Mouse (Mus musculus) right cerebral cortex, postnatal 4 days (tissue): Measurements from ENCODE around the gene Lgals7.

Experiments used
- DNase-seq: peaks from one replicate; pipeline ENCODE4 v3.0.0-alpha.2; 2022

The Lgals7 gene

DNA sequence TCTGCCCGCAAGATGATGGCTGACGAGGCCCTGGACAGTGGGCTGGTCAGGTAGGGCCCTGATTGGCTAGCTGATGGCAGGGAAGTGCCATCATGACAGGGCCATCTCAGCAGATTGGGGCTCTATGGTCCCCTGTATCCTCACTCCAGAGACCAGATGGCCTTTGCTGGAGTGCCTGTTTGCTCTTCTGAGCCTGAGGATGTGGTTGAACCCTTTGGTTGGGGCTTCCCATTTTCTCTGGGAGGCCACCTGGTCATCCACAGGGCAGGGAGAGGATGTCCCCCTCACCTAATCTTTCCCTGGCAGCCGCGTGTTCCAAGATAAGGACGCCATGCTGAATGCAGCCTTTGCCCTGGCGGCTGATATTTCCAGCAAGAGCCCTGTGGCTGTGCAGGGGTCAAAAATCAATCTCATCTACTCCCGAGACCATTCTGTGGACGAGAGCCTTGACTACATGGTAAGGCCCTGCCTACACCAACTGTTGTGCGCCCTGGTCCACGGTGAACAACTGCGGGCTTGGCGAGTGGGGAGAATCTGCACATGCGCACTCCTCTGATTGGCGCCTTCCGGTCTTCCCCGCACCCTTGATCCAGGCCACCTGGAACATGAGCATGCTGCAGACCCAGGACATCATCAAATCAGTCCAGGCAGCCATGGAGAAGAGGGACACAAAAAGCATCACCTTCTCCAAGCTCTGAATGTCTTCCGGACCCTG is 32.1 kb upstream of the Lgals7 start:
- DNase-seq, result no peak

DNA sequence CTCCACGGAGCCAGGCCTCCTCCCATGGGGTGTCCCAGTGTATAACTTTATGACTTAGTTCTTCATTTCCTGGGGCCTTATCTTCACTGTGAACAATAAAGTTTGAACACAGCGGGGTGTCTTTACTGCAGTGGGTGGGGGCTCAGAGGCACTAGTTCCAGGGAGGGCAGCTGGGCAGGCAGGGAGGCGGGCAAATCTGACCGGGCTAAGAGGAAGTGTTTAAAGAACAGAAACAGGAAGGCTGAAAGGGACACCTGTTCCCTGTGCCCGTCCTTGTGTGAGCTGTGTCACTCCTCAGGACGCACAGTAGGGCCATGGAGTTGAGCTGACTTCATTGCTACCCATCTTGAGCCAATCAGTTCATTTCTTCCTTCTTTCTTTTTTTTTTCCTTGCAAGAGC is 31.5 kb upstream of the Lgals7 start:
- DNase-seq, result no peak

DNA sequence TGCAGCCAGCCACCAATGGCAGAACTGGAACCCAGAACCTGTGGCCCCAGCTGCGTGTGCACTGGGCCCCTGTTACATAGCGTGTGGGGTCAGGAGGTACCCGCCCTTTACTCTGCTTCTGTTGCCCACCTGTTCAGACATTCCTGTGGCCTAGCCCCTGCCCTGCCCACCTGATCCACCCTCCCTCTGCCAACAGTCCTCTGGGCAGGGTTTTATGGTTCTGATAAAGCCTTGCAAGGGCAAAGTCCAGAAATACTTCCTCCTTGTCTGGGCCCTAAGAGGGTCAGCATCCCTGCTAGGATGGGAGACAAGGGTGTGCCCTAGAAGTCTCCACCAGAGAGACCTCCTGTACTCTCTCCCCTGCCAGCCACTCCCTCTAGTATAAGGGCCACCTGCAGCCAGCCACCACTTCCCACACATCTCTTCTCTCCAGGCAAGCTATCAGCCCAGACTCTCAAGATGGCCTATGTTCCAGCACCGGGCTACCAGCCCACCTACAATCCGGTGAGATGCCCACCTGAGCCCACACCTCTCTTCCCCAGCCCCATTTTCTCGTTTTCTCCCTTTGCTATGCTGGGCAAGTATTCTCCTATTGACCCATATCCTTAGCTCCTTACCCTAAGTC is 29.8 kb upstream of the Lgals7 start, which contains the start of gene Lgals4:
TSS of gene Lgals4 (plus strand) at position 132 of the 625 bp plus-strand sequence.
- DNase-seq, result no peak

DNA sequence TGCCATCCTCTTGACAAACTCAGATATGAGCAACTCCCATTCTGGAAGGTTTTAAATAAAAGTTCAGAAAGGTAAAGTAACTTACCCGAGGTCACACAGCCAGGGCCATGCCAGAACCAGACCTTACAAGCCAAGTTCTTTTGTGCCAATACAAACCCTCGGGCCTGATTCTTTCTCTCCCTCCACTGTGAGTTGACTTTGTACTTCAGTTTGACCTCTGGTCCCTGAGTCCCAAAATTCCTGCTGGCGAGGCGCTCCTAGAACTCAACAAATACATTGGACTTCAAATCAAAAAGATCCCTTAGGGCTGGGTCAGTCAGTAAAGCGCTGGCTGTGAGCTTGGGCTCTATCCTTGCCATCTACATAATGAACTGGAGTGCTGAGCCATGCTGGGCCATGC is 26.7 kb upstream of the Lgals7 start:
- no peak for DNase-seq

DNA sequence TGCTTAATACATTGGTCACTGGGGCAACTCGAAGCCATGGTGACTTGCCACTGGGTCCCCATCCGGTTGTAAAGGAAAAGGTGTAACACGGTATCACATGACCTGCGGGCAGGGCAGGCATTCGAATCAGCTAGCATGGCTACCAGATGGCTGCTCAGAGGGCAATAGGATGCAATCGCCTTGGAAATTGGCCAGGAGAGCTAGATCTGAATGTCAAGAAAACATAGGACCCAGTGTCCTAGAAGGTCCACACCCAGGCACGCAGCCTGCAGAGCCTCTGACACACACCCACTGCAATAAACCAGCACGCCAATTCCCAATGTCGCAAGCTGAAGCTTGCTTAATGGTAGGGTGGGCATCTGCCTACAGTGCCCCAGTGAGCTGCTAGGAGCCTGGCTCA is 25.3 kb upstream of the Lgals7 start:
- DNase-seq, result no peak

DNA sequence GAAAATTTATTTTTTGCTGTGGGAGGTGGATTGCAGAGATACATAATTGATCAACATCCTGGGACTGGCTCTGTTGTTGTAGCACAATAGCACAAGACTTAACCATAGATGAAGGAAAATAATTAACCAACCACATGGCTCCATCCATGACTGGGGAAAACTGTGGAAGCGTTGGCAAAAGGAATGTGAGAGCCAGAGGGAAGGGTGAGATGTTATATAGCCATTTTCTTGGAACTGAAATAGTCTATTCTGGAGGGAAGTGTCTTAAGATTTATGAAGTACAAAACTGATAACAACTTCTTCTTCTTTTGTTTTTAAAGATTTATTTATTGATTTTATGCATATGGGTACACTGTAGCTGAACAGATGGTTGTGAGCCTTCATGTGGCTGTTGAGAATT is 16.4 kb upstream of the Lgals7 start:
- no peak for DNase-seq

DNA sequence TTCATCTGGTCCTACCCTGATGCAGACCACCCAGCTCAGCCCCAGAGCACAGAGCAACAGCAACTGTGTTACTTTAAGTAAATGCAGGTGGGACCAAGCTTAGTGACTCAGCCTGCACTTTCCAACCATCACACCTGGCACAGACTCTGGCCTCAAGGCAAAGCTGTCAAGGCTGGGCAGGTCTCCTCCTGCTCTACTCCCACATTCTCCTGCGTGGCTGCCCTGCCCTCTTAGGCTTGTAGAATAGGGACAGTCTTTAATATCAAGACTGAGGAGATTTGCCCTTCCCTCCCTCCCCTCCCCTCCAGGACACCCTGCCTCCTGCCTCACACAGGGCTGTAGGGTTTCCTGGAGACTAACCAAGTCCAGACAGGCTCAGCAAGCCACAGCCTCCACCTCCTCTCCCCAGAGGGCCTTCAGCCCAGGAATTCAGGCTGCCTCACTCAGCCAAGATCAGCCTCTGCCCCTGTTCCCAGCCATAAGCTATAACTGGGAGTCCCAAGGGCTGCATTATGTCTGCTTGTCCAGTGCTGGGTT is 13.9 kb upstream of the Lgals7 start:
- DNase-seq, result no peak

DNA sequence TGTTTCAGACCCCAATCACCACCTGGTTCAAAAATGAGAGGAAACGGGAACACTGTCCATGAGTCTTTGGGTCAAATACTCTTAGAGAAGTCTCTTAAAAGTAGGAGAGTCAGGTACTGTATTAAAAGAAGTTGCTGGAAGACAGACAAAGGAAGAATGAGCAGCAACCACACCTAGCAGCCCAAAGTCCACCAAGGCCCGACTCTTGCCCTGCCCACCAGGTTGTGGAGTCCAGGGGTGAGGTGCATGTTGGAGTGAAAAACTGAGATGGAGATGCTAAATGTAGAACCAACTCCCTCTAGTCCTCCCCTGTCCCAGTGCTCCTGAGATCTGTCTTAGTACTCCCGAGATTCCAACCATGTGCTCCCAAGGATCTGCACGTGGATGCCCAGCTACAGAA is 13.0 kb upstream of the Lgals7 start:
- no peak for DNase-seq

DNA sequence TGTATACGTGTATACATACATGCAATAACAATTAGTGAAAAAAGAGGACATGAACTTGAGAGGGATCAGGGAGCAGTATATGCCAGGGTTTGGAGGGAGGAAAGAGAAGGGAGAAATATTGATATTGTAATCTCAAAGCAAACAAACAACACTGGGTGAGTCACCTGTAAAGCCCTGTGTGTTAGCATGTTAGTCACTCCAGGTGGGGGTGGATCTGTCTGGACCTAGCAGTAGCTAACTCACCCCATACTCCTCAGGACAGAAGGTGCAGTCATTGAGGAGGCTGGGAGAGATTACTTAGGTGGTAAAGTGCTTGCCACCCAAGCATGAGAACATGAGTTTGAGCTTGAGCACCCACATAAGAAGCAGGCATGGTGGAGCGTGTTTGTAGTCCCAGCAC is 3.7 kb upstream of the Lgals7 start:
- DNase-seq, result no peak

DNA sequence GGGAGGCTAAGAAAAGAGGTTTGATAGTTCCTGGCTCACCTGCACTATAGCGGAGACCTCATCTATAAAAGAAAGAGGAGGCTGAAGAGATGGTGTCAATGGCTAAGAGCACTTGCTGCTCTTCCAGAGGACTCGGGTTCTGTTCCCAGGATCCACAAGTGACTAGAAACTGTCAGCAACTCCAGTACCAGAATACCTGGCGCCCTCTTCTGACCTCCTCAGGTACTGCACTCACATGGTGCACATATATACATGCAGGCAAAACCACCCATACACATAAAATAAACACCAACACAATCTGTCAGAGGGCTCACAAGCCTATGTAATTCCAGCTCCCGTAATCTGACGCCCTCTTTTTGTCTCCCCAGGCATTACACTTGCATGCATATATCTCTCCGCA is 2.8 kb upstream of the Lgals7 start:
- DNase-seq, result no peak

DNA sequence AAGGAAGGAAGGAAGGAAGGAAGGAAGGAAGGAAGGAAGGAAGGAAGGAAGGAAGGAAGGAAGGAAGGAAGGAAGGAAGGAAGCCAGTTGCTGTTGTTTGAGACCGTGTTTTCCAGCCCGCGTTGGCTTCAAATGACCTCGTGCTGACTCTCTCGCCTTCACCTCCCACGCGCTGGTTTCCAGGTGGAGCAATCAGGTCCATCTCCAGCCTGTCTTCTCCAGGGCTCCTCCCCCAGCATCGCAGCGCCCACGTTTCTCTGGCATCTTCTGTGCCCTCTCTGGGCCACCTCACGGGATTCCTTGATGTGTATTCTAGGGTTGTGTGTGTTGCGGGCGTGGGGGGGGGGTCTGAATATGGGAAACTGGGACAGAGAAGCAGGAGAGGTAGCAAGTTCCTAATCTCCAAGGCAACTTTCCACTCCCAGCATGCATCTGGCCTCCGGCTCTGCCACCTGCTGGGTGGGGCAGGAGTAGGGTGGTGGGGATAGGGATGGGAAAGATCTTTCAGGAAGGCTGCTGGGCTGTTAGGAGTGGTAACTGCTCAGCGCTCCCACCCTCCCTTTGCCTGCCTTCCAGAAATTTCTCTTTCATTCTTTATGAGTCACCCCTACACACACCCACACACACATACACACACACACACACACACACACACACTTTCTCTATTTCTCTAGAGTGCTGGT is 695 bp upstream of the Lgals7 start:
- no peak for DNase-seq

DNA sequence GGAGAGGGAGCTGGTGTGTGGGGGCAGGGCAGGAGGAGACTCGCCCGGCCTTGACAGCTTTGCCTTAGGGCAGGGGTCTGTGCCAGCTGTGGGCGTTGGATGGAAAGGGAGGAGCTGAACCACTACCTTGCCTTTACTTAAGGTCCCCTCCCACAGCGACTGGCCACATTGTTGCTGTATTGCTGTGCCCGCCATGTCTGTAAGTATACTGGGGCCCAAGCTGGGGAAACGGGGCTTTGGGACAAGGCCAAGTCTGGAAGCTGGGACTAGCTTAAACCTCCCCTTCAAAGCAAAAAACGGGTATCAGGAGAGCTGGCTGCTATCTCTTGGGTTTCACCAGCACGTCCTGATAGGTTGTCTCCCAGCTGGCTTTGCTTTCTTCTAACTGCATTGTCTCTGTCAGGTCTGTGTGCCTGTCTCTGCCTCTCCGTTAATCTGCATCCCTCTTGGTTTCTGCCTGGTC is 666 bp downstream of the Lgals7 start:
- DNase-seq, result no peak

DNA sequence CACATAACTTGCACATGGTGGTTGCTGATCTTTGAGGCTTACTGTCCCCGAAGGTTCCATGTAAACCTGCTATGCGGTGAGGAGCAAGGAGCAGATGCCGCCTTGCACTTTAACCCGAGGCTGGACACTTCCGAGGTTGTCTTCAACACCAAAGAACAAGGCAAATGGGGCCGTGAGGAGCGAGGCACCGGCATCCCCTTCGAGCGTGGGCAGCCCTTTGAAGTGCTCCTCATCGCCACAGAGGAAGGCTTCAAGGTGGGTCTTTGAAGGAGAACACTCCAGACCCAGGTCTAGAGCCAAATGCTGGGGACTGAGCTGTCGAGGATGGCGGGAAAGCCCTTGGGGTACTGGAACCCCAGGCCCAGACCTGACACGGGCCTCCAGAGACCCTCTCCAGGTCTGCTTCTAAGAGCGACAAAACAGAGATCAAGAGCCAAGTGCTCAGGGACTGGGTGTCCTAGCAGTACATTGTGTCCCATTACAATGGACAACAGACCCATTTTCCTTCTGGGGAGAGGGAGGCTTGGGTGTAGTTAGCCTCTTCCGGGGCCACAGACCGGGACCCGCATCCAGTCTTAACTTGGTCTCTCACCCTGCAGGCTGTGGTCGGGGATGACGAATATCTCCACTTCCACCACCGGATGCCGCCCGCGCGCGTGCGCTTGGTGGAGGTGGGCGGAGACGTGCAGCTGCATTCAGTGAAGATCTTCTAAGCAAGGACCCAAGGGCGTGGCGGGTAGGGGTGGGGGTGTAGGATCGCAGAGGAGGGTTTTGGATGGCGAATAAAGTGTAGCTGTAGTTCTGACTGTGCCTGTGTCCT is 2.0 kb downstream of the Lgals7 start:
- peak; percentile 66 for DNase-seq

DNA sequence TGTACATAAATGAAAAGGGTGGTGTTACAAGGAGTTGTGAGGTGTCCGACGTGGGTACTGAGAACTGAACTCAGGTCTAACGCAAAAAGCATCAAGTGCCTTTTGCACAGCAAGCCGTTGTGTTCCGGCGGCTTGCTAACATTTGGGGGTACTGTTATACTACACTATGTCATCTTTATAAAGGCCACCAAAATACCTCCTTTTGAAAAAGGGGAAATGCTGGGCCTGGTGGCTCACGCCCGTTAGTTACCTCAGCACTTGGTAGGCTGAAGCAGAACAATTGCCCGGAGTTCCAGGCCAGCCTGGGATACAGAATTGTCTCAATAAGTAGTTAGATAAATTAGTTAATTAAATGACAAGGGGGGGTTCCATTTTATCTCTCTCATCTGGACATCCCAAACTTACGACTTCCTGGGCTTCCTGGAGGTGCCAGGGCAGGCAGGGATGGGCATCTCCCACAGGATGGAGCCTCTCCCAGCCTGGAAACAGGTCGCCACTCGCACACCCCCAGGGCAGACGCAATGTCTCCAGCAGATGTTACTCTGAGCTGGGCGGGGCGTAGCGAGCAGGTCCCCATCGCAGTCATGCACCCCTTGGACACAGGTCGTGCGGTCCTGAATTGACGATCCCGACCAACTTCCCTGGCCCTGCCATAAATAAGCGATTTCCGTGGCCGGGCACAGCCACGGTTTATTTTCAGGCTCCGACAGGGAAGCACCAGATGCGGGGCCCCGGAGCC is 3.3 kb downstream of the Lgals7 start:
- no peak for DNase-seq

DNA sequence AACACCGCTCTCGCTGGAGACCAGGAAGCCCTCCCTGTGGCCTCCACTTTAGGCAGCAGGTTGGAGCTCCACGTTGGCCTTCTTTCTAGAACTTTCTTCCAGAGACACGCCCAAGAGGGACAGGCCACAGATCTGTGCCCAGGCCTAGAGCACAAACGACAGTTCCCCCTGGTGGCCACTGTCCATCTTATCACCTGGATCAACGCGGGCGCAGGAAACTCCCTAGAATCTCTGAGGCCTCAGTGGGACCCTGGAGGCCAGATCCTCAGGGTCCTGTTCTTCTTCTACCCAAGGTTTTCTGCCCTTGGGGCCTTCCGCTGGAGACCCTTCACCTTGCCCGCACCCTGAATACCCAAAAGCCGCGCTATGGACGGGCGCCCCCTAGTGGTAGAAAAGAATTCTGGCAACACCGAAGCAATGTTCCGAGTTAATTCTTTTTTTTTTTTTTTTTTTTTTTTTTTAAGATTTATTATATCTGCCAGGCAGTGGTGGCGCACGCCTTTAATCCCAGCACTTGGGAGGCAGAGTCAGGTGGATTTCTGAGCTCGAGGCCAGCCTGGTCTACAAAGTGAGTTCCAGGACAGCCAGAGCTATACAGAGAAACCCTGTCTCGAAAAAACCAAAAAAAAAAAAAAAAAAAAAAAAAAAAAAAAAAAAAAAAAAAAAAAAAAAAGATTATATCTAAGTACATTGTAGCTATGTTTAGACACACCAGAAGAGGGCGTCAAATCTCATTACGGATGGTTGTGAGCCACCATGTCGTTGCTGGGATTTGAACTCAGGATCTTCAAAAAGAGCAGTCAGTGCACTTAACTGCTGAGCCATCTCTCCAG is 4.1 kb downstream of the Lgals7 start:
- DNase-seq, result peak; percentile 60

DNA sequence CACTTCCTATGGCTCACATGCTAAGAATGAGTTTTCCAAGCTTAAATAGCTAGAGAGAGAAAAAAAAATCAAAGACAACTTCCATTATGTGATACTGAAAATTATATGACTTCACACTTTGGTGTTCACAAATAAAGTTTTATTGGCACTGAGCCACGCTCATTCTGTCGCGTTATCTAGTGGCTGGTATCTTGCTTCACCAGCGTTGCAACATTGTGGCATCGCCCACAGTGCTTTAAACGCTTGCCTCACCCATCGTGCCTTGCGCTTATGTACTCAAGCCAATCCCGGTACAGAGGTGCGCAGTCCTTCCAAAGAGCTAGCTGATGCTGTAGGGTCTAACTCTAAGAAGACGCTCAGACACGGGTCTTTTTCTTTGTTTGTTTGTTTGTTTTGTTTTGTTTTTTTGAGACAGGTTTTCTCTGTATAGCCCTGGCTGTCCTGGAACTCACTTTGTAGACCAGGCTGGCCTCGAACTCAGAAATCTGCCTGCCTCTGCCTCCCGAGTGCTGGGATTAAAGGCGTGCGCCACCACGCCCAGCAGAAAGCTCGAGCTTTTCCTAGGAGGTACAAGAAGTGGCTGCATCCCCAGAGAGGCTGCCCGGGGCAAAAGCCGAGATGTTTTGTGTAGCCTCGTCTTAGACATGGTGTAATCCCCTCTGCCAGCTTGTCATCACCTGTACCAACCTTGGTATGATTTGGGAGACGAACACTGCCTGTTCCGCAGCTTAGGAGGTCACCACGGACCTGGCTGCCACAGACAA is 7.4 kb downstream of the Lgals7 start:
- no peak for DNase-seq

DNA sequence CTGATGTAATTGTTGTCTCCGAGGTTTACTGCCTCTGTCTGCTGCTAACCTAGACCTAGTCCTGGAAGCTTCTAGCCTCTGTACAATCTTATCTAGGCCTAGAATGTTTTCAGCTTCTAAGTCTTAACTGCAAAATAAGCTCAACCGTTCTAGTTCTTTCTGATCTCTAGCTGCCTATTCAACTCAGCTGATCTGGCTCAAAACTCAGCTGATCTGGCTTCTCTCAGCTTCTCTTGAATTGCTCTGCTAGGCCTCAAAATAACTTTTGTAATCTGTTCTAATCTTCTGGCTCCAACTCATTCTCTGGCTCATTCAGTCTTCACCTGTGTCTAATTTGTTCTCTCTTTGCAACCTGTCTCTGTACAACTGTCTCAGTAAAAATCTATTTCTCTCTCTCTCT is 10.9 kb downstream of the Lgals7 start:
- DNase-seq, result no peak

DNA sequence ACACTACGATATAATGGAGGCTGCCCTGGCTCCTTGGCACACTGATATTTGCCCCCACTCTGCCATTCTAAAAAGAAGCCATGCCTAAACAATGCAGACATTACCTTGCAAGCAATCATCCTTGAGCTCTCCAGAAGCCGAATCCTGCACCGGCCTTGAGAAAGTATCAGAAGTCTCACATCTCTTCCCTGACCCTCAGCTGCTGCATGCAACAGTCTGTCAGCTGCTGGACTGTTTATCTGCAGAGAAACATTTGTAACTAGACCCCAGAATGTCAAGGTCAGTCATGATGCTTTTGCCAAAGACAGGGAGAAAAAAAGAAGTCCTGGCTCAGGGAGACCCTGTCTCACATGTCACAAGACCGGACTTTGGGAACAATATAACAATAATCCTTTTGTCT is 12.4 kb downstream of the Lgals7 start:
- no peak for DNase-seq

DNA sequence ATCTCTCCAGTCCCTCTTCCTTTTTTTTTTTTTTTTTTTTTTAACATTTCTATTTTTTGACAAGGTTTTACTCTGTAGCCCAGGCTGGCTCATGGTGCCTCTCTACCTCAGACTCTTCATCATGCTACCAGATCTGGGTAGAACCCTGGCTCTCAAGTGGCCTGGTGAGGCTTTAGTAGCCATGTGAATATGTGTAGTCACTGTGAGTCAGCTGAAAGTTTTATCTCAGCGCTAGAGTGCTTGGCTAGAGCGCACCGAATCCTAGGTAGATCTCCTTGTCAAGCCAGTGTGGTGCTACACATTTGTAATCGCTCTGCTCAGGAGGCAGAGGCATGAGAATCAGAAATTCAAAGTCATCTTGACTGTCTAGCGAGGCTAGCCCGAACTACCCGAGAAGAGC is 13.5 kb downstream of the Lgals7 start:
- DNase-seq, result no peak

DNA sequence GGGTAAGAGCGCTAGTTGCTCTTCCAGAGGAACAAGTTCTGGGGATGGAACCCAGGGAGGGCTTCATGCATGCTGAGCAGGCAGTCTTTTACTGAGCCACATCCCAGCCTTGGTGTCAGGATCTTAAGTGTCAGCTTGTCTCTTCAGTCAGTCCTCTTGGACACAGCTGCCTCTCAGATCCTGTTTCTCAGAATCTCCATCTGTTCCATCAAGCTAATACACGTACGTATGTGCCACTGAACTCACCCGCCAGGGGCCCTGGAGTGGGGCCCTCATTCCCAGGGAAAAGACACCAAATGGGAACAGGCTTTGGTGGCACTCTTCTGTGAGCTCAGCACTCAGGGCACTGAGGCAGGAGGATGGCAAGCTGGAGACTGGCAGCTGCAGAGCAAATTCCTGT is 14.2 kb downstream of the Lgals7 start:
- no peak for DNase-seq

DNA sequence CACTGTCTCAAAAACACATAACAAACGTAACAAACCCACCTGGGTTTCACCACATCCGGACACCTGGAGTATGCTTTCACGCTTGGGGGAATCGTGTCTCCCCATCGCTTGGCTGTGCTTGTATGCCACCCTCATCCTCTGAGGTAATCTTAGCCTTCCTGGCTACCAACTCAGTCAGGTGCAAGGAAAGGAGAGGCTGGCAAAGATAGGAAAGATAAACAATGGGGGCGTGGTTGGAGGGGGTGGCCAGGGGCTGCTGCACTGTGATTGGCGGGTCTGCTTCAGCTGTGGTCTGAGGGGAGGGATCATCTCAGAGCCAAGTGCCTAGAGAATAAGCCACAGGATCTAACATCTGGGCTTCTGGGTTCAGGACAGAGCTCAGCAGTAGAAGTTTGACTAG is 16.0 kb downstream of the Lgals7 start:
- no peak for DNase-seq
